In the genomic region with DNA sequence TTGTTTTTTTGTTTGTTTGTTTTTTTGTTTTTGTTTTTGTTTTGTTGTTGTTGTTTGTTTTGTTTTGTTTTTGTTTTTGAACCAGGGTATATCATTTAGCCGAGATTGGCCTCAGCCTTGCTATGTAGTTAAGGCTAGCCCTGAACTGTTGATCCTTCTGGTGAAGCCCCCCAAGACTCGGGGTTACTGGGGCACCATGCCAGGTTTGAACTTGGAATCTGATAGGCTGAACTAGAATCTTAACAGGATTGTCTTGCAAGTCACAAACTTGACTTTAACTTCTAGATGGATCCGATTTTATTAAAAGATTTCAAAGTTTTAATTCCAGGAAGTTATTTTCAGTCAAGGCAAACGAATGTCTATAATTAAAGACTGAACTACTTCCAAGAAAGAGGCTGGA, we compare ENCODE assay signal across 9 mouse cellular contexts. TPM values are rescaled to one million over a fixed set of nuclear protein-coding genes. Genes with fewer than 3 reads are reported as not detected.
DNase-seq lines count a peak whose midpoint lies in the region; ATAC-seq and TF ChIP-seq lines count a peak whose summit lies in the region.
"Had no signal": no experiment of that assay in that cellular context is flagged by ENCODE, and none has a peak within 500 bp of the region (broad histone marks: within the 10 kb centered on the region; RNA-seq: fewer than 3 reads in every experiment).

No protein-coding gene starts in this region.

- no peak for ATAC-seq in forebrain, embryonic 13.5 days
- ATAC-seq in forebrain, embryonic 12.5 days (ENCODE audit: low FRiP score), result no peak
- no peak for ATAC-seq in embryonic facial prominence, embryonic 14.5 days (ENCODE audit: low read depth)
- no peak for ATAC-seq in limb, embryonic 14.5 days (ENCODE audit: low FRiP score, low read depth)

- DNase-seq in layer of hippocampus, adult 2 months (ENCODE audit: low spot score in 2 of 2), result no peak
- DNase-seq in layer of hippocampus, adult 11-12 months (ENCODE audit: low spot score), result no peak
- peak; percentile 17 for DNase-seq in embryonic facial prominence, embryonic 14.5 days (ENCODE audit: low spot score)
- no peak for DNase-seq in limb, embryonic 14.5 days (ENCODE audit: low spot score)
- no peak for DNase-seq in spleen, postnatal 14 days (ENCODE audit: low spot score in 2 of 2)
- DNase-seq in urinary bladder, postnatal 14 days (ENCODE audit: low spot score), result no peak

- H3K9ac ChIP-seq in forebrain, embryonic 13.5 days, result no peak overlapping the region
- H3K9ac ChIP-seq in forebrain, embryonic 12.5 days, result no peak overlapping the region
- H3K9ac ChIP-seq in embryonic facial prominence, embryonic 14.5 days (ENCODE audit: low read depth, low read length), result no peak overlapping the region
- no peak overlapping the region for H3K9ac ChIP-seq in limb, embryonic 14.5 days (ENCODE audit: low read depth, low read length, severe bottlenecking)

- 0 out of 2 replicates have a peak, but pooled peaks cover 3% of the 10 kb centered on the region for H3K27me3 ChIP-seq in forebrain, embryonic 13.5 days
- peaks cover 7% of the 10 kb centered on the region for H3K27me3 ChIP-seq in forebrain, embryonic 12.5 days
- no peaks in the 10 kb centered on the region for H3K27me3 ChIP-seq in embryonic facial prominence, embryonic 14.5 days (replicated peaks; ENCODE audit: control insufficient read depth, insufficient read depth, low read length)
- no peaks in the 10 kb centered on the region for H3K27me3 ChIP-seq in limb, embryonic 14.5 days (ENCODE audit: control insufficient read depth, insufficient read depth, low read length)
- H3K27me3 ChIP-seq: stomach, embryonic 15.5 days had no signal

- TF ChIP-seq CTCF in layer of hippocampus, adult 2 months (conservative IDR thresholded peaks at IDR 0.05), result no peak

- 0 out of 2 replicates have a peak overlapping the region, but pooled peaks have one; percentile 99 for H3K4me2 ChIP-seq in forebrain, embryonic 13.5 days
- H3K4me2 ChIP-seq in forebrain, embryonic 12.5 days, result no peak overlapping the region; the same call in 1 of the 2 replicates
- H3K4me2 ChIP-seq in embryonic facial prominence, embryonic 14.5 days (ENCODE audit: low read depth, low read length), result peak overlapping the region; percentile 98
- 0 out of 2 replicates have a peak overlapping the region, but pooled peaks have one; percentile 74 for H3K4me2 ChIP-seq in limb, embryonic 14.5 days (replicated peaks; ENCODE audit: low read depth, low read length, severe bottlenecking)

- H3K4me1 ChIP-seq in forebrain, embryonic 13.5 days, result peaks cover 20% of the 10 kb centered on the region
- peaks cover 23% of the 10 kb centered on the region for H3K4me1 ChIP-seq in forebrain, embryonic 12.5 days
- peaks cover 8% of the 10 kb centered on the region for H3K4me1 ChIP-seq in embryonic facial prominence, embryonic 14.5 days (ENCODE audit: control insufficient read depth, insufficient read depth, low read length)
- peaks cover 14% of the 10 kb centered on the region; the same call in 1 of the 2 replicates for H3K4me1 ChIP-seq in limb, embryonic 14.5 days (ENCODE audit: control insufficient read depth, insufficient read depth, low read length)

- TF ChIP-seq POLR2A in limb, embryonic 14.5 days (IDR thresholded peaks at IDR 0.05; ENCODE audit: borderline replicate concordance, extremely low read depth, insufficient read depth, insufficient read length), result no peak

- 75% methylated on average over 4 of the region's 4 CpGs for WGBS in forebrain, embryonic 13.5 days
- WGBS in forebrain, embryonic 12.5 days, result 83% methylated on average over 4 of the region's 4 CpGs
- 62% methylated on average over 4 of the region's 4 CpGs for WGBS in embryonic facial prominence, embryonic 14.5 days
- WGBS in limb, embryonic 14.5 days, result 75% methylated on average over 4 of the region's 4 CpGs

- no peaks in the 10 kb centered on the region for H3K36me3 ChIP-seq in forebrain, embryonic 13.5 days (ENCODE audit: poor library complexity, severe bottlenecking)
- no peaks in the 10 kb centered on the region for H3K36me3 ChIP-seq in forebrain, embryonic 12.5 days (replicated peaks)
- no peaks in the 10 kb centered on the region for H3K36me3 ChIP-seq in embryonic facial prominence, embryonic 14.5 days (ENCODE audit: control insufficient read depth, insufficient read depth, low read length)
- H3K36me3 ChIP-seq in limb, embryonic 14.5 days (ENCODE audit: control insufficient read depth, insufficient read depth, low read length), result no peaks in the 10 kb centered on the region
- H3K36me3 ChIP-seq: stomach, embryonic 15.5 days had no signal

- peak overlapping the region; percentile 86; the same call in 1 of the 2 replicates for H3K4me3 ChIP-seq in forebrain, embryonic 13.5 days
- no peak overlapping the region for H3K4me3 ChIP-seq in forebrain, embryonic 12.5 days (replicated peaks)
- peak overlapping the region; percentile 88 for H3K4me3 ChIP-seq in layer of hippocampus, adult 2 months
- no peak overlapping the region for H3K4me3 ChIP-seq in embryonic facial prominence, embryonic 14.5 days (ENCODE audit: low read depth, low read length)
- H3K4me3 ChIP-seq in limb, embryonic 14.5 days (replicated peaks; ENCODE audit: low read length), result no peak overlapping the region

- H3K9me3 ChIP-seq in forebrain, embryonic 13.5 days (replicated peaks), result no peaks in the 10 kb centered on the region
- no peaks in the 10 kb centered on the region for H3K9me3 ChIP-seq in forebrain, embryonic 12.5 days
- H3K9me3 ChIP-seq in embryonic facial prominence, embryonic 14.5 days (ENCODE audit: control insufficient read depth, low read length), result no peaks in the 10 kb centered on the region
- no peaks in the 10 kb centered on the region for H3K9me3 ChIP-seq in limb, embryonic 14.5 days (ENCODE audit: control insufficient read depth, low read length)
- H3K9me3 ChIP-seq: stomach, embryonic 15.5 days had no signal

- H3K27ac ChIP-seq in forebrain, embryonic 13.5 days, result no peak overlapping the region
- no peak overlapping the region for H3K27ac ChIP-seq in forebrain, embryonic 12.5 days
- H3K27ac ChIP-seq in layer of hippocampus, adult 2 months, result no peak overlapping the region
- no peak overlapping the region for H3K27ac ChIP-seq in embryonic facial prominence, embryonic 14.5 days (replicated peaks; ENCODE audit: low read depth, low read length)
- no peak overlapping the region for H3K27ac ChIP-seq in limb, embryonic 14.5 days (replicated peaks; ENCODE audit: low read depth, low read length)

RNA-seq across cellular contexts. Expression of a gene that starts 0.8 kb away (rescaled TPM):
- 9.3 and 10.1 TPM in 2 replicates for polyA plus RNA-seq in forebrain, embryonic 13.5 days (2015; fragmentation: Nextera tagmentation; extraction: Ambion mirVana)
- 11.6 and 12.6 TPM in 2 replicates for polyA plus RNA-seq in forebrain, embryonic 12.5 days (2016; fragmentation: Nextera tagmentation; extraction: Ambion mirVana)
- 10 to 100 TPM; 28.9 to 32.2 TPM for total RNA-seq in layer of hippocampus, adult 2 months (2021)
- polyA plus RNA-seq in embryonic facial prominence, embryonic 14.5 days (2014; fragmentation: Nextera tagmentation; extraction: Ambion mirVana), result 28.1 and 31.6 TPM in 2 replicates
- 18.4 and 22.4 TPM in 2 replicates for polyA plus RNA-seq in limb, embryonic 14.5 days (2012; rRNA removed)
- 29.4 and 36.8 TPM in 2 replicates for polyA plus RNA-seq in limb, embryonic 14.5 days (2014; fragmentation: Nextera tagmentation; extraction: Ambion mirVana)

Comparison
In these comparisons a context has a peak if more than half of its experiments do, and no peak if none do; other contexts are left out.
1. H3K4me3 ChIP-seq: peak in forebrain, embryonic 13.5 days (single experiment) and layer of hippocampus, adult 2 months (single experiment); none in forebrain, embryonic 12.5 days (single experiment), embryonic facial prominence, embryonic 14.5 days (single experiment) and limb, embryonic 14.5 days (single experiment).